Mouse (Mus musculus) regulatory T cell (primary cell): ENCODE data around the gene Ifngr2.

Experiments
- in situ Hi-C: fragments of 300-600 bp; cut with MboI, MseI; formaldehyde crosslinking; loops from one replicate; pipeline ENCODE4 v1.15.1; 2025; ENCODE audit warnings: high pct_unique_total_duplicates

The Ifngr2 gene

GRCm38 (mm10) chr16:91564580-91565291 is 17.9 kb downstream of the Ifngr2 start:
- in situ Hi-C loops, result loop anchor here (5.0 kb wide), 1 partner anchor 63 kb away; no protein-coding TSS in a partner anchor

- in situ Hi-C loops, result loop anchor here (5.0 kb wide), 1 partner anchor 62 kb away; no protein-coding TSS in a partner anchor
Measured at GRCm38 (mm10) chr16:91565292-91565951, 18.6 kb downstream of the Ifngr2 start.

GRCm38 (mm10) chr16:91566002-91566401 is 19.1 kb downstream of the Ifngr2 start:
- in situ Hi-C loops, result loop anchor here (5.0 kb wide), 1 partner anchor 61 kb away; no protein-coding TSS in a partner anchor

- in situ Hi-C loops, result loop anchor here (5.0 kb wide), 1 partner anchor 58 kb away; no protein-coding TSS in a partner anchor
Measured at GRCm38 (mm10) chr16:91568960-91569359, 22.1 kb downstream of the Ifngr2 start.

- in situ Hi-C loops, result no loop called here
Measured at GRCm38 (mm10) chr16:91571105-91571504, 24.2 kb downstream of the Ifngr2 start.

- in situ Hi-C loops, result loop anchor here (25.0 kb wide), 1 partner anchor 213 kb away; the partner anchor contains the start of gene Ifnar2
Measured at GRCm38 (mm10) chr16:91575151-91575550, 28.3 kb downstream of the Ifngr2 start.

- in situ Hi-C loops, result loop anchor here (25.0 kb wide), 1 partner anchor 217 kb away; the partner anchor contains the start of gene Ifnar2
Measured at GRCm38 (mm10) chr16:91578980-91579720, 32.3 kb downstream of the Ifngr2 start.

GRCm38 (mm10) chr16:91582307-91582706 is 35.4 kb downstream of the Ifngr2 start:
- in situ Hi-C loops, result loop anchor here (5.0 to 25.0 kb wide), 2 partner anchors 70 to 220 kb away; partner anchors contain the start of gene Ifnar2

- in situ Hi-C loops, result loop anchor here (25.0 kb wide), 1 partner anchor 223 kb away; the partner anchor contains the start of gene Ifnar2
Measured at GRCm38 (mm10) chr16:91585617-91586016, 38.7 kb downstream of the Ifngr2 start.

- in situ Hi-C loops, result loop anchor here (25.0 kb wide), 1 partner anchor 224 kb away; the partner anchor contains the start of gene Ifnar2
Measured at GRCm38 (mm10) chr16:91586244-91586643, 39.4 kb downstream of the Ifngr2 start.

GRCm38 (mm10) chr16:91587730-91588453 is 41.0 kb downstream of the Ifngr2 start:
- in situ Hi-C loops, result loop anchor here (25.0 kb wide), 1 partner anchor 226 kb away; the partner anchor contains the start of gene Ifnar2

- in situ Hi-C loops, result loop anchor here (25.0 kb wide), 1 partner anchor 226 kb away; the partner anchor contains the start of gene Ifnar2
Measured at GRCm38 (mm10) chr16:91588703-91589102, 41.8 kb downstream of the Ifngr2 start.

GRCm38 (mm10) chr16:91592162-91592561 is 45.3 kb downstream of the Ifngr2 start:
- in situ Hi-C loops, result loop anchor here (25.0 kb wide), 1 partner anchor 230 kb away; the partner anchor contains the start of gene Ifnar2

- in situ Hi-C loops, result loop anchor here (25.0 kb wide), 1 partner anchor 231 kb away; the partner anchor contains the start of gene Ifnar2
Measured at GRCm38 (mm10) chr16:91593262-91593661, 46.4 kb downstream of the Ifngr2 start.

- in situ Hi-C loops, result loop anchor here (25.0 kb wide), 1 partner anchor 233 kb away; the partner anchor contains the start of gene Ifnar2
Measured at GRCm38 (mm10) chr16:91595076-91595475, 48.2 kb downstream of the Ifngr2 start.

GRCm38 (mm10) chr16:91596397-91596778 is 49.5 kb downstream of the Ifngr2 start:
- in situ Hi-C loops, result loop anchor here (25.0 kb wide), 1 partner anchor 234 kb away; the partner anchor contains the start of gene Ifnar2

GRCm38 (mm10) chr16:91596779-91597671 is 50.2 kb downstream of the Ifngr2 start:
- in situ Hi-C loops, result loop anchor here (25.0 kb wide), 1 partner anchor 235 kb away; the partner anchor contains the start of gene Ifnar2

- in situ Hi-C loops, result loop anchor here (25.0 kb wide), 1 partner anchor 235 kb away; the partner anchor contains the start of gene Ifnar2
Measured at GRCm38 (mm10) chr16:91597672-91598010, 50.8 kb downstream of the Ifngr2 start, which contains the start of gene Tmem50b. Gene Tmem50b (minus strand): TSS chr16:91597800.

- in situ Hi-C loops, result loop anchor here (25.0 kb wide), 1 partner anchor 237 kb away; the partner anchor contains the start of gene Ifnar2
Measured at GRCm38 (mm10) chr16:91599242-91599641, 52.4 kb downstream of the Ifngr2 start.
